Mouse (Mus musculus) brain, embryonic 14.5 days (tissue): ENCODE measurements around the gene Fancd2.

Experiments
- CTCF ChIP-seq: fragments of 200-500 bp; IDR thresholded peaks from 2 replicates; pipeline ENCODE4 v1.5.1; 2012; ENCODE audit warnings: inconsistent platforms, mild to moderate bottlenecking, moderate library complexity, borderline replicate concordance; ENCODE audit not compliant: insufficient read depth, insufficient read length; ENCODE audit errors: extremely low read depth
- POLR2A ChIP-seq: fragments of 200-500 bp; IDR thresholded peaks from 2 replicates; pipeline ENCODE4 v1.6.1; 2012; ENCODE audit warnings: mild to moderate bottlenecking, inconsistent platforms, borderline replicate concordance; ENCODE audit not compliant: poor library complexity, insufficient read depth, insufficient read length, severe bottlenecking; ENCODE audit errors: extremely low read depth

GRCm38 (mm10) chr6:113543906-113544481 lies 12.5 kb downstream of the Fancd2 start:
- TF ChIP-seq CTCF: no peak
- no peak for TF ChIP-seq POLR2A
